Mouse (Mus musculus) heart, embryonic 12.5 days (tissue): ENCODE results near the gene Cda. TPM values are rescaled to one million over a fixed set of nuclear protein-coding genes. Genes with fewer than 3 reads are reported as not detected.

Experiments
- ATAC-seq: fragments of 200-750 bp; cut with Nextera tagmentation; 2 replicates; pipeline ENCODE4 v1.8.0; 2017; ENCODE audit warnings: moderate TSS enrichment, moderate library complexity; ENCODE audit not compliant: insufficient number of reproducible peaks, low FRiP score
- H3K27ac ChIP-seq: fragments of 300-500 bp; sonication (generic); 2 replicates; pipeline ENCODE4 v1.5.1; 2016; ENCODE audit warnings: mild to moderate bottlenecking, moderate library complexity; ENCODE audit not compliant: poor library complexity, severe bottlenecking
- H3K27me3 ChIP-seq: fragments of 300-500 bp; sonication (generic); replicated peaks from 2 replicates; pipeline ENCODE4 v1.6.1; 2016; ENCODE audit warnings: mild to moderate bottlenecking, moderate library complexity
- H3K36me3 ChIP-seq: fragments of 300-500 bp; sonication (generic); 2 replicates; pipeline ENCODE4 v1.6.1; 2016; ENCODE audit warnings: mild to moderate bottlenecking, moderate library complexity
- H3K4me1 ChIP-seq: fragments of 300-500 bp; sonication (generic); replicated peaks from 2 replicates; pipeline ENCODE4 v1.6.1; 2016; ENCODE audit warnings: mild to moderate bottlenecking
- H3K4me2 ChIP-seq: fragments of 300-500 bp; sonication (generic); 2 replicates; pipeline ENCODE4 v1.6.1; 2016; ENCODE audit warnings: mild to moderate bottlenecking, moderate library complexity
- H3K4me3 ChIP-seq: fragments of 300-500 bp; sonication (generic); 2 replicates; pipeline ENCODE4 v1.5.1; 2016; ENCODE audit warnings: mild to moderate bottlenecking
- H3K9ac ChIP-seq: fragments of 300-500 bp; sonication (generic); 2 replicates; pipeline ENCODE4 v1.6.1; 2016; ENCODE audit warnings: mild to moderate bottlenecking, moderate library complexity
- H3K9me3 ChIP-seq: fragments of 300-500 bp; sonication (generic); replicated peaks from 2 replicates; pipeline ENCODE4 v1.6.1; 2016; ENCODE audit warnings: mild to moderate bottlenecking, moderate library complexity
- WGBS: fragments of 180-500 bp; shearing (Covaris S2); methylation state at CpG from one replicate; pipeline ENCODE4 v1.1.7; 2016; 5-methylcytosine and 5-hydroxymethylcytosine counted together
- polyA plus RNA-seq: library from polyadenylated mRNA; unstranded; fragments of >200 nt; fragmentation: Nextera tagmentation; extraction: Ambion mirVana; gene quantifications from 2 replicates; pipeline ENCODE4 v1.2.1, GENCODE M21; 2016

The Cda gene
- polyA plus RNA-seq, 1 experiment from 2014 or later = 10.9 TPM

- 79% methylated on average over 2 of the region's 2 CpGs for WGBS
These were observed 1.2 kb downstream of the Cda start for GRCm38 (mm10) chr4:138366561-138366960.

GRCm38 (mm10) chr4:138363511-138363910, 4.3 kb downstream of the Cda start:
- Histone ChIP-seq H3K36me3 (no peaks in the 10 kb centered on the region), H3K9ac (no peak overlapping the region), H3K4me3 (no peak overlapping the region), H3K4me1 (peaks cover 14% of the 10 kb centered on the region), H3K9me3 (no peaks in the 10 kb centered on the region), H3K27ac (no peak overlapping the region), H3K4me2 (no peak overlapping the region), H3K27me3 (peaks cover 27% of the 10 kb centered on the region)
- 49% methylated on average over 5 of the region's 5 CpGs for WGBS
- no peak for ATAC-seq

More at GRCm38 (mm10) chr4:138366561-138366960, 1.2 kb downstream of the Cda start:
- Histone ChIP-seq H3K27ac (no peak overlapping the region), H3K4me1 (peaks cover 18% of the 10 kb centered on the region), H3K4me2 (no peak overlapping the region), H3K9ac (no peak overlapping the region), H3K4me3 (no peak overlapping the region), H3K27me3 (peaks cover 25% of the 10 kb centered on the region), H3K9me3 (no peaks in the 10 kb centered on the region), H3K36me3 (no peaks in the 10 kb centered on the region)
- ATAC-seq = no peak

- H3K36me3 ChIP-seq = no peaks in the 10 kb centered on the region
- H3K27me3 ChIP-seq = peaks cover 24% of the 10 kb centered on the region
- H3K27ac ChIP-seq = no peak overlapping the region
- ATAC-seq = no peak
- WGBS = 76% methylated on average over 7 of the region's 7 CpGs
- no peaks in the 10 kb centered on the region for H3K9me3 ChIP-seq
- H3K4me3 ChIP-seq = no peak overlapping the region
- H3K4me1 ChIP-seq = peaks cover 7% of the 10 kb centered on the region
- no peak overlapping the region for H3K9ac ChIP-seq
- H3K4me2 ChIP-seq = no peak overlapping the region
These were observed 4.9 kb downstream of the Cda start for GRCm38 (mm10) chr4:138362883-138363282.

- no peaks in the 10 kb centered on the region for H3K4me1 ChIP-seq
- H3K9me3 ChIP-seq = no peaks in the 10 kb centered on the region
- no peak for ATAC-seq
- H3K4me3 ChIP-seq = peak overlapping the region; percentile 3; the same call in 1 of the 2 replicates
- H3K27ac ChIP-seq = no peak overlapping the region
- peak overlapping the region; percentile 32; the same call in 1 of the 2 replicates for H3K4me2 ChIP-seq
- WGBS = 9% methylated on average over 11 of the region's 11 CpGs
- peak overlapping the region; percentile 30; the same call in 1 of the 2 replicates for H3K9ac ChIP-seq
- H3K27me3 ChIP-seq = peaks cover 16% of the 10 kb centered on the region
- H3K36me3 ChIP-seq = no peaks in the 10 kb centered on the region
These were observed 6.4 kb downstream of the Cda start for GRCm38 (mm10) chr4:138361370-138361821.

- Histone ChIP-seq H3K9ac (no peak overlapping the region), H3K27me3 (peaks cover 14% of the 10 kb centered on the region), H3K4me2 (no peak overlapping the region), H3K27ac (no peak overlapping the region), H3K9me3 (no peaks in the 10 kb centered on the region), H3K36me3 (no peaks in the 10 kb centered on the region), H3K4me3 (no peak overlapping the region), H3K4me1 (no peaks in the 10 kb centered on the region)
- 74% methylated on average over 3 of the region's 3 CpGs for WGBS
- ATAC-seq = no peak
These were observed 9.6 kb downstream of the Cda start for GRCm38 (mm10) chr4:138358176-138358575.

GRCm38 (mm10) chr4:138356551-138356950, 11.2 kb downstream of the Cda start:
- H3K9ac ChIP-seq = no peak overlapping the region

GRCm38 (mm10) chr4:138356141-138356540, 11.7 kb downstream of the Cda start:
- H3K27me3 ChIP-seq = peaks cover 11% of the 10 kb centered on the region
- no peaks in the 10 kb centered on the region for H3K4me1 ChIP-seq
- 78% methylated on average over 8 of the region's 8 CpGs for WGBS
- H3K36me3 ChIP-seq = no peaks in the 10 kb centered on the region
- ATAC-seq = no peak
- no peak overlapping the region for H3K9ac ChIP-seq
- no peak overlapping the region for H3K4me2 ChIP-seq
- H3K9me3 ChIP-seq = no peaks in the 10 kb centered on the region
- H3K27ac ChIP-seq = no peak overlapping the region
- H3K4me3 ChIP-seq = no peak overlapping the region

More at GRCm38 (mm10) chr4:138356551-138356950, 11.2 kb downstream of the Cda start:
- H3K36me3 ChIP-seq = no peaks in the 10 kb centered on the region
- no peak overlapping the region for H3K4me2 ChIP-seq
- H3K9me3 ChIP-seq = no peaks in the 10 kb centered on the region
- H3K27ac ChIP-seq = no peak overlapping the region
- no peaks in the 10 kb centered on the region for H3K4me1 ChIP-seq
- no peak for ATAC-seq
- H3K4me3 ChIP-seq = no peak overlapping the region
- WGBS = 84% methylated on average over 12 of the region's 12 CpGs
- peaks cover 14% of the 10 kb centered on the region for H3K27me3 ChIP-seq

- ATAC-seq = no peak
- Histone ChIP-seq H3K9ac (no peak overlapping the region), H3K4me1 (no peaks in the 10 kb centered on the region), H3K27me3 (peaks cover 8% of the 10 kb centered on the region; the same call in 1 of the 2 replicates), H3K36me3 (no peaks in the 10 kb centered on the region), H3K27ac (no peak overlapping the region), H3K9me3 (no peaks in the 10 kb centered on the region), H3K4me3 (no peak overlapping the region), H3K4me2 (no peak overlapping the region)
- 57% methylated on average over 2 of the region's 2 CpGs for WGBS
These were observed 12.3 kb downstream of the Cda start for GRCm38 (mm10) chr4:138355496-138355895.

- WGBS = 77% methylated on average over 10 of the region's 10 CpGs
- Histone ChIP-seq H3K4me1 (no peaks in the 10 kb centered on the region), H3K9me3 (no peaks in the 10 kb centered on the region), H3K4me3 (no peak overlapping the region), H3K27me3 (peaks cover 16% of the 10 kb centered on the region), H3K9ac (no peak overlapping the region), H3K4me2 (no peak overlapping the region), H3K27ac (no peak overlapping the region), H3K36me3 (no peaks in the 10 kb centered on the region)
- no peak; the same call in 1 of the 2 replicates for ATAC-seq
These were observed 14.2 kb downstream of the Cda start for GRCm38 (mm10) chr4:138353438-138354171.

GRCm38 (mm10) chr4:138352692-138353091, 15.1 kb downstream of the Cda start:
- Histone ChIP-seq H3K4me2 (no peak overlapping the region), H3K4me1 (no peaks in the 10 kb centered on the region), H3K4me3 (no peak overlapping the region), H3K9me3 (no peaks in the 10 kb centered on the region), H3K36me3 (no peaks in the 10 kb centered on the region), H3K27ac (no peak overlapping the region), H3K27me3 (peaks cover 22% of the 10 kb centered on the region), H3K9ac (no peak overlapping the region)
- 83% methylated on average over 6 of the region's 6 CpGs for WGBS
- ATAC-seq = no peak

- WGBS = 81% methylated on average over 5 of the region's 5 CpGs
- Histone ChIP-seq H3K4me3 (no peak overlapping the region), H3K9ac (no peak overlapping the region), H3K4me1 (no peaks in the 10 kb centered on the region), H3K27me3 (peaks cover 24% of the 10 kb centered on the region), H3K4me2 (no peak overlapping the region), H3K36me3 (no peaks in the 10 kb centered on the region), H3K27ac (no peak overlapping the region), H3K9me3 (no peaks in the 10 kb centered on the region)
- ATAC-seq = no peak
These were observed 16.0 kb downstream of the Cda start for GRCm38 (mm10) chr4:138351821-138352220.
